Mouse (Mus musculus) ES-E14 (cell line): ENCODE results near the gene Togaram1. TPM values are rescaled to one million over a fixed set of nuclear protein-coding genes. Genes with fewer than 3 reads are reported as not detected.

Source experiments
- DNase-seq: peaks from one replicate; pipeline ENCODE4 v3.0.0-alpha.2; 2013; ENCODE audit warnings: low read depth, low spot score
- H3K27ac ChIP-seq: 2 replicates; pipeline ENCODE4 v1.5.1; 2012; ENCODE audit warnings: low read depth, mild to moderate bottlenecking, low read length, moderate library complexity, mixed read lengths; ENCODE audit not compliant: poor library complexity, insufficient read depth, severe bottlenecking
- H3K36me3 ChIP-seq: 2 replicates; pipeline ENCODE4 v1.6.1; 2012; ENCODE audit warnings: mild to moderate bottlenecking, low read length, moderate library complexity, mixed read lengths; ENCODE audit not compliant: control insufficient read depth, poor library complexity, insufficient read depth, severe bottlenecking
- H3K4me1 ChIP-seq, 2 experiments: fragments of 150-350 bp in 1 of 2; sonication (generic) in 1 of 2; 2 replicates each; pipeline ENCODE4 v1.6.1; 2012; ENCODE audit warnings: low read length in 2 of 2, mild to moderate bottlenecking in 1 of 2, mixed read lengths in 1 of 2; ENCODE audit not compliant: control insufficient read depth in 2 of 2, insufficient read depth in 2 of 2, poor library complexity in 1 of 2
- H3K4me3 ChIP-seq, 2 experiments: fragments of 150-350 bp in 1 of 2; sonication (generic) in 1 of 2; 2 replicates each; pipeline ENCODE4 v1.5.1; 2012; ENCODE audit warnings: low read length in 2 of 2, low read depth in 1 of 2, mild to moderate bottlenecking in 1 of 2, mixed read lengths in 1 of 2; ENCODE audit not compliant: insufficient read depth in 1 of 2, poor library complexity in 1 of 2, severe bottlenecking in 1 of 2
- H3K9ac ChIP-seq: 2 replicates; pipeline ENCODE4 v1.6.1; 2012; ENCODE audit warnings: low read depth, mild to moderate bottlenecking, low read length, mixed read lengths; ENCODE audit not compliant: poor library complexity, insufficient read depth, severe bottlenecking
- H3K9me3 ChIP-seq: fragments of 150-350 bp; sonication (generic); 2 replicates; pipeline ENCODE4 v1.6.1; 2012; ENCODE audit warnings: low read depth, mild to moderate bottlenecking, low read length; ENCODE audit not compliant: control insufficient read depth, insufficient read depth
- CHD2 ChIP-seq: IDR thresholded peaks from 2 replicates; pipeline ENCODE4 v1.6.1; 2014; ENCODE audit warnings: mild to moderate bottlenecking, low read depth, low read length, inconsistent platforms
- HCFC1 ChIP-seq: IDR thresholded peaks from 2 replicates; pipeline ENCODE4 v1.6.1; 2012; ENCODE audit warnings: low read length, inconsistent platforms, borderline replicate concordance; ENCODE audit not compliant: insufficient read depth
- MAFK ChIP-seq: IDR thresholded peaks from 2 replicates; pipeline ENCODE4 v1.6.1; 2014; ENCODE audit warnings: mild to moderate bottlenecking, low read depth, low read length, inconsistent platforms; ENCODE audit not compliant: insufficient read depth
- ZC3H11A ChIP-seq: IDR thresholded peaks from 2 replicates; pipeline ENCODE4 v1.6.1; 2012; ENCODE audit warnings: low read depth, mild to moderate bottlenecking, inconsistent platforms, low read length, borderline replicate concordance
- ZNF384 ChIP-seq: IDR thresholded peaks from 2 replicates; pipeline ENCODE4 v1.6.1; 2012; ENCODE audit warnings: low read depth, low read length, inconsistent platforms
- in situ Hi-C, 2 experiments: fragments of 600-800 bp; cut with MboI; formaldehyde crosslinking; loops; one replicate each; pipeline ENCODE4 v1.15.1; 2025; ENCODE audit warnings: low sequenced_read_pairs in 2 of 2, inconsistent platforms in 1 of 2; ENCODE audit not compliant: unreplicated experiment in 2 of 2
- total RNA-seq: library from RNA; depleted of rRNA; stranded (reverse); fragments of 300-350 nt; gene quantifications from 2 replicates; pipeline ENCODE4 v1.2.3, GENCODE M21; 2012; rRNA removed

The Togaram1 gene
- 28.7 and 31.8 TPM in 2 replicates for total RNA-seq

- Histone ChIP-seq H3K9me3 (no peaks in the 10 kb centered on the region), H3K9ac (peak within 1 kb of the TSS; percentile 89), H3K27ac (peak within 1 kb of the TSS; percentile 76; the same call in 1 of the 2 replicates), H3K4me3 (peak within 1 kb of the TSS; percentile 82 to 90), H3K4me1 (peaks cover 0 to 2% of the 10 kb centered on the region in 2 experiments; a peak in 1 of 4 replicates), H3K36me3 (peaks cover 5% of the 10 kb centered on the region; the same call in 1 of the 2 replicates)
- DNase-seq: peak; percentile 99
- in situ Hi-C loops: no loop called here
- TF ChIP-seq ZNF384 (no peak), HCFC1 (peak; percentile 97), MAFK (no peak), ZC3H11A (no peak), CHD2 (peak; percentile 72; the same call in 1 of the 2 replicates)
Measured at GRCm38 (mm10) chr12:64965124-64966026, at the start of gene Togaram1, which contains the start of gene Klhl28. Togaram1 (plus strand) TSS chr12:64965804. Klhl28 (minus strand) TSS chr12:64965534.

GRCm38 (mm10) chr12:64916735-64917134, 48.9 kb upstream of the Togaram1 start:
- H3K27ac ChIP-seq: no peak overlapping the region
- in situ Hi-C loops: no loop called here
- H3K4me1 ChIP-seq: peaks cover 0 to 4% of the 10 kb centered on the region in 2 experiments; a peak in 1 of 4 replicates
- no peak overlapping the region for H3K9ac ChIP-seq
- DNase-seq: no peak
- H3K4me3 ChIP-seq: no peak overlapping the region
- H3K9me3 ChIP-seq: no peaks in the 10 kb centered on the region
- TF ChIP-seq ZC3H11A (no peak), ZNF384 (no peak), CHD2 (no peak), HCFC1 (no peak), MAFK (no peak)
- no peaks in the 10 kb centered on the region for H3K36me3 ChIP-seq

- in situ Hi-C loops: no loop called here
- H3K9me3 ChIP-seq: no peaks in the 10 kb centered on the region
- peak; percentile 93 for DNase-seq
- H3K4me3 ChIP-seq: peak within 1 kb of the TSS; percentile 73 to 92
- peaks cover 0 to 4% of the 10 kb centered on the region in 2 experiments; a peak in 1 of 4 replicates for H3K4me1 ChIP-seq
- H3K9ac ChIP-seq: peak within 1 kb of the TSS; percentile 84
- no peak within 1 kb of the TSS for H3K27ac ChIP-seq
- TF ChIP-seq HCFC1 (no peak), ZC3H11A (no peak), ZNF384 (no peak), MAFK (no peak), CHD2 (no peak)
- H3K36me3 ChIP-seq: no peaks in the 10 kb centered on the region
Measured at GRCm38 (mm10) chr12:64917578-64918471, 47.8 kb upstream of the Togaram1 start, which contains the start of gene Gm527. Gm527 (plus strand) TSS chr12:64917906.

GRCm38 (mm10) chr12:64937493-64937892, 28.1 kb upstream of the Togaram1 start:
- Histone ChIP-seq H3K27ac (no peak overlapping the region), H3K9me3 (no peaks in the 10 kb centered on the region), H3K4me1 (no peaks in the 10 kb centered on the region), H3K4me3 (no peak overlapping the region), H3K9ac (no peak overlapping the region), H3K36me3 (no peaks in the 10 kb centered on the region)
- no peak for TF ChIP-seq HCFC1
- TF ChIP-seq ZNF384: no peak
- TF ChIP-seq ZC3H11A: no peak; the same call in 1 of the 2 replicates
- no peak for TF ChIP-seq MAFK
- no peak for TF ChIP-seq CHD2
- DNase-seq: peak; percentile 15
- in situ Hi-C loops: no loop called here
